Mouse (Mus musculus): ENCODE results near the gene Snd1.
"Not testable (repeated sequence)": the region's sequence is repeated elsewhere in the genome, so short reads cannot be mapped to it uniquely, and the experiment has no call there.

The Snd1 gene

GRCm38 (mm10) chr6:28905301-28905700 is 430.4 kb downstream of the Snd1 start:
- DNase-seq (ENCODE audit: low spot score in 2 of 2) = no peak

GRCm38 (mm10) chr6:28909866-28910265 is 434.9 kb downstream of the Snd1 start:
- DNase-seq (ENCODE audit: low spot score in 2 of 2) = no peak

GRCm38 (mm10) chr6:28914981-28915380 is 440.0 kb downstream of the Snd1 start:
- DNase-seq (ENCODE audit: low spot score in 2 of 2) = no peak

GRCm38 (mm10) chr6:28916630-28917029 is 441.7 kb downstream of the Snd1 start:
- no peak for DNase-seq (ENCODE audit: low spot score in 2 of 2)

- no peak for DNase-seq (ENCODE audit: low spot score in 2 of 2)
These were observed 444.4 kb downstream of the Snd1 start for GRCm38 (mm10) chr6:28919346-28919745.

- DNase-seq (ENCODE audit: low spot score in 2 of 2) = no peak
These were observed 447.4 kb downstream of the Snd1 start for GRCm38 (mm10) chr6:28922371-28922770.

GRCm38 (mm10) chr6:28923091-28923824 is 448.3 kb downstream of the Snd1 start:
- no peak for DNase-seq (ENCODE audit: low spot score in 2 of 2)

GRCm38 (mm10) chr6:28923837-28924236 is 448.9 kb downstream of the Snd1 start:
- no peak for DNase-seq (ENCODE audit: low spot score in 2 of 2)

- DNase-seq (ENCODE audit: low spot score in 2 of 2) = not testable (repeated sequence)
These were observed 453.0 kb downstream of the Snd1 start for GRCm38 (mm10) chr6:28927987-28928386.

GRCm38 (mm10) chr6:28929169-28929803 is 454.3 kb downstream of the Snd1 start:
- DNase-seq (ENCODE audit: low spot score in 2 of 2) = not testable (repeated sequence)

GRCm38 (mm10) chr6:28931234-28931633 is 456.3 kb downstream of the Snd1 start:
- no peak for DNase-seq (ENCODE audit: low spot score in 2 of 2)

- no peak for DNase-seq (ENCODE audit: low spot score in 2 of 2)
These were observed 456.8 kb downstream of the Snd1 start for GRCm38 (mm10) chr6:28931636-28932327.

- DNase-seq (ENCODE audit: low spot score in 2 of 2) = no peak
These were observed 457.5 kb downstream of the Snd1 start for GRCm38 (mm10) chr6:28932328-28932937.

- no peak for DNase-seq (ENCODE audit: low spot score in 2 of 2)
These were observed 460.8 kb downstream of the Snd1 start for GRCm38 (mm10) chr6:28935736-28936135.

- DNase-seq (ENCODE audit: low spot score in 2 of 2) = no peak
These were observed 472.3 kb downstream of the Snd1 start for GRCm38 (mm10) chr6:28947254-28947653.

GRCm38 (mm10) chr6:28949269-28949668 is 474.3 kb downstream of the Snd1 start:
- peak; percentile 49 to 50 for DNase-seq (ENCODE audit: low spot score in 2 of 2)

GRCm38 (mm10) chr6:28955581-28955980 is 480.6 kb downstream of the Snd1 start:
- peak; percentile 26 to 30 for DNase-seq (ENCODE audit: low spot score in 2 of 2)

GRCm38 (mm10) chr6:28957486-28957885 is 482.5 kb downstream of the Snd1 start:
- no peak for DNase-seq (ENCODE audit: low spot score in 2 of 2)

GRCm38 (mm10) chr6:28963178-28963577 is 488.2 kb downstream of the Snd1 start:
- no peak for DNase-seq (ENCODE audit: low spot score in 2 of 2)

GRCm38 (mm10) chr6:28965264-28965663 is 490.3 kb downstream of the Snd1 start:
- no peak for DNase-seq (ENCODE audit: low spot score in 2 of 2)

GRCm38 (mm10) chr6:28969615-28970014 is 494.7 kb downstream of the Snd1 start:
- DNase-seq (ENCODE audit: low spot score in 2 of 2) = peak; percentile 58 to 77

- no peak for DNase-seq (ENCODE audit: low spot score in 2 of 2)
These were observed 495.8 kb downstream of the Snd1 start for GRCm38 (mm10) chr6:28970711-28971110.

All from right cerebral cortex, postnatal 36 days (tissue).